Mouse (Mus musculus): ENCODE measurements around the gene Lrsam1. TPM values are rescaled to one million over a fixed set of nuclear protein-coding genes. Genes with fewer than 3 reads are reported as not detected.

Lrsam1 gene
- total and polyA plus RNA-seq, 3 experiments: 5.0 to 9.5 (median 5.4) TPM

GRCm38 (mm10) chr2:32999752-33000151, 38.3 kb upstream of the Lrsam1 start:
- dilution Hi-C loops (cut with MboI; ENCODE audit: extremely low pct_ligation_motif_present, extremely low pct_unique_long_range_greater_than_20kb, low sequenced_read_pairs): no loop called here

GRCm38 (mm10) chr2:32997792-32998191, 36.4 kb upstream of the Lrsam1 start:
- in situ Hi-C loops (cut with MboI; ENCODE audit: low pct_ligation_motif_present, low pct_unique_long_range_greater_than_20kb, low sequenced_read_pairs) (loop anchor here (25.0 kb wide), 1 partner anchor 365 kb away; the partner anchor contains the start of gene Ralgps1), dilution Hi-C loops (cut with MboI; ENCODE audit: extremely low pct_ligation_motif_present, extremely low pct_unique_long_range_greater_than_20kb, low sequenced_read_pairs) (no loop called here)
- Histone ChIP-seq H3K9ac (ENCODE audit: insufficient read depth, low read depth) (no peak overlapping the region), H3K4me2 (ENCODE audit: insufficient read depth, low read depth, poor library complexity, severe bottlenecking) (no peak overlapping the region), H3K9me3 (replicated peaks; ENCODE audit: low read length) (no peaks in the 10 kb centered on the region), H3K27me3 (replicated peaks) (peaks cover 53% of the 10 kb centered on the region), H3K79me2 (replicated peaks; ENCODE audit: control insufficient read depth, extremely low read depth, insufficient read depth, poor library complexity, severe bottlenecking) (no peaks in the 10 kb centered on the region), H3K4me3 (replicated peaks in 1 of 3; ENCODE audit: low read depth in 2 of 3, low read length in 2 of 3, poor library complexity in 1 of 3) (no peak overlapping the region), H3K4me1 (ENCODE audit: control insufficient read depth in 1 of 2, insufficient read depth in 2 of 2) (no peaks in the 10 kb centered on the region), H3K36me3 (replicated peaks in 1 of 2; ENCODE audit: control insufficient read depth in 1 of 2, insufficient read depth in 1 of 2, low read length in 1 of 2) (no peaks in the 10 kb centered on the region), H3K27ac (ENCODE audit: insufficient read depth, low read depth) (no peak overlapping the region)
- TF ChIP-seq POLR2A (IDR thresholded peaks at IDR 0.05; ENCODE audit: low read depth, low read length) (no peak), ZNF384 (IDR thresholded peaks at IDR 0.05; ENCODE audit: low read depth, low read length) (no peak), SIN3A (IDR thresholded peaks at IDR 0.05; ENCODE audit: low read length) (no peak)
- DNase-seq (ENCODE audit: extremely low read depth): no peak

More at GRCm38 (mm10) chr2:32999752-33000151, 38.3 kb upstream of the Lrsam1 start:
- H3K9me3 ChIP-seq (replicated peaks; ENCODE audit: low read length): no peaks in the 10 kb centered on the region
- H3K4me1 ChIP-seq (ENCODE audit: control insufficient read depth in 1 of 2, insufficient read depth in 2 of 2): no peaks in the 10 kb centered on the region
- H3K4me2 ChIP-seq (ENCODE audit: insufficient read depth, low read depth, poor library complexity, severe bottlenecking): no peak overlapping the region
- in situ Hi-C loops (cut with MboI; ENCODE audit: low pct_ligation_motif_present, low pct_unique_long_range_greater_than_20kb, low sequenced_read_pairs): loop anchor here (25.0 kb wide), 1 partner anchor 363 kb away; the partner anchor contains the start of gene Ralgps1
- H3K4me3 ChIP-seq (replicated peaks in 1 of 3; ENCODE audit: low read depth in 2 of 3, low read length in 2 of 3, poor library complexity in 1 of 3): no peak overlapping the region
- peaks cover 58% of the 10 kb centered on the region for H3K27me3 ChIP-seq (replicated peaks)
- H3K36me3 ChIP-seq (replicated peaks in 1 of 2; ENCODE audit: control insufficient read depth in 1 of 2, insufficient read depth in 1 of 2, low read length in 1 of 2): no peaks in the 10 kb centered on the region
- H3K79me2 ChIP-seq (replicated peaks; ENCODE audit: control insufficient read depth, extremely low read depth, insufficient read depth, poor library complexity, severe bottlenecking): no peaks in the 10 kb centered on the region
- TF ChIP-seq MAX (IDR thresholded peaks at IDR 0.05; ENCODE audit: low read length): no peak
- TF ChIP-seq GABPA (IDR thresholded peaks at IDR 0.05; ENCODE audit: insufficient replicate concordance, low read depth, low read length): no peak
- TF ChIP-seq TCF12 (IDR thresholded peaks at IDR 0.05; ENCODE audit: low read depth, low read length): no peak
- no peak overlapping the region for H3K27ac ChIP-seq (ENCODE audit: insufficient read depth, low read depth)
- DNase-seq (ENCODE audit: extremely low read depth): no peak
- H3K9ac ChIP-seq (ENCODE audit: insufficient read depth, low read depth): no peak overlapping the region

- Histone ChIP-seq H3K4me2 (ENCODE audit: insufficient read depth, low read depth, poor library complexity, severe bottlenecking) (no peak overlapping the region), H3K4me3 (replicated peaks in 1 of 3; ENCODE audit: low read depth in 2 of 3, low read length in 2 of 3, poor library complexity in 1 of 3) (no peak overlapping the region), H3K79me2 (replicated peaks; ENCODE audit: control insufficient read depth, extremely low read depth, insufficient read depth, poor library complexity, severe bottlenecking) (no peaks in the 10 kb centered on the region), H3K9me3 (replicated peaks; ENCODE audit: low read length) (no peaks in the 10 kb centered on the region), H3K27me3 (replicated peaks) (peaks cover 52% of the 10 kb centered on the region), H3K36me3 (replicated peaks in 1 of 2; ENCODE audit: control insufficient read depth in 1 of 2, insufficient read depth in 1 of 2, low read length in 1 of 2) (no peaks in the 10 kb centered on the region), H3K27ac (ENCODE audit: insufficient read depth, low read depth) (no peak overlapping the region), H3K9ac (ENCODE audit: insufficient read depth, low read depth) (no peak overlapping the region), H3K4me1 (ENCODE audit: control insufficient read depth in 1 of 2, insufficient read depth in 2 of 2) (no peaks in the 10 kb centered on the region)
- dilution Hi-C loops (cut with MboI; ENCODE audit: extremely low pct_ligation_motif_present, extremely low pct_unique_long_range_greater_than_20kb, low sequenced_read_pairs): no loop called here
- in situ Hi-C loops (cut with MboI; ENCODE audit: low pct_ligation_motif_present, low pct_unique_long_range_greater_than_20kb, low sequenced_read_pairs): loop anchor here (25.0 kb wide), 1 partner anchor 365 kb away; the partner anchor contains the start of gene Ralgps1
- no peak for DNase-seq (ENCODE audit: extremely low read depth)
- TF ChIP-seq CTCF (conservative IDR thresholded peaks at IDR 0.05 in 1 of 2, IDR thresholded peaks at IDR 0.05 in 1 of 2; ENCODE audit: low read depth in 2 of 2, low read length in 2 of 2) (no peak), E2F4 (IDR thresholded peaks at IDR 0.05; ENCODE audit: insufficient replicate concordance, low read depth, low read length) (no peak), ZMIZ1 (IDR thresholded peaks at IDR 0.05; ENCODE audit: low read depth, low read length) (no peak), MEF2A (IDR thresholded peaks at IDR 0.05; ENCODE audit: borderline replicate concordance, low read depth, low read length) (no peak), ELF1 (IDR thresholded peaks at IDR 0.05; ENCODE audit: low read depth, low read length) (no peak), ETS1 (conservative IDR thresholded peaks at IDR 0.05; ENCODE audit: low read depth, low read length) (no peak), TCF12 (IDR thresholded peaks at IDR 0.05; ENCODE audit: low read depth, low read length) (no peak), MXI1 (IDR thresholded peaks at IDR 0.05; ENCODE audit: low read depth, low read length) (no peak), RAD21 (IDR thresholded peaks at IDR 0.05; ENCODE audit: low read depth, low read length) (no peak), POLR2A (IDR thresholded peaks at IDR 0.05; ENCODE audit: low read depth, low read length) (no peak), UBTF (IDR thresholded peaks at IDR 0.05; ENCODE audit: low read depth, low read length) (no peak), HCFC1 (IDR thresholded peaks at IDR 0.05; ENCODE audit: low read depth, low read length) (no peak), NELFE (IDR thresholded peaks at IDR 0.05; ENCODE audit: low read depth, low read length) (no peak)
Measured at GRCm38 (mm10) chr2:32997081-32997480, 35.7 kb upstream of the Lrsam1 start.
